Mouse (Mus musculus) hindbrain, embryonic 13.5 days (tissue): Measurements from ENCODE around the gene Sh2b2. TPM values are rescaled to one million over a fixed set of nuclear protein-coding genes. Genes with fewer than 3 reads are reported as not detected.
A peak's percentile ranks its signal among the peaks of the same experiment; 100 is the strongest.

Experiments used
- ATAC-seq: fragments of 200-750 bp; cut with Nextera tagmentation; 2 replicates; pipeline ENCODE4 v1.8.0; 2017; ENCODE audit warnings: moderate TSS enrichment; ENCODE audit not compliant: low FRiP score
- H3K27ac ChIP-seq: fragments of 300-500 bp; sonication (generic); 2 replicates; pipeline ENCODE4 v1.5.1; 2015; ENCODE audit warnings: inconsistent platforms, mild to moderate bottlenecking, moderate library complexity
- H3K27me3 ChIP-seq: fragments of 300-500 bp; sonication (generic); 2 replicates; pipeline ENCODE4 v1.6.1; 2015; ENCODE audit warnings: mild to moderate bottlenecking, inconsistent platforms
- H3K36me3 ChIP-seq: fragments of 300-500 bp; sonication (generic); 2 replicates; pipeline ENCODE4 v1.6.1; 2015; ENCODE audit warnings: mild to moderate bottlenecking, inconsistent platforms
- H3K4me1 ChIP-seq: fragments of 300-500 bp; sonication (generic); replicated peaks from 2 replicates; pipeline ENCODE4 v1.6.1; 2015; ENCODE audit warnings: inconsistent platforms
- H3K4me2 ChIP-seq: fragments of 300-500 bp; sonication (generic); 2 replicates; pipeline ENCODE4 v1.6.1; 2015; ENCODE audit warnings: inconsistent platforms, mild to moderate bottlenecking, moderate library complexity
- H3K4me3 ChIP-seq: fragments of 300-500 bp; sonication (generic); 2 replicates; pipeline ENCODE4 v1.5.1; 2015; ENCODE audit warnings: mild to moderate bottlenecking, inconsistent platforms
- H3K9ac ChIP-seq: fragments of 300-500 bp; sonication (generic); 2 replicates; pipeline ENCODE4 v1.6.1; 2015; ENCODE audit warnings: mild to moderate bottlenecking, inconsistent platforms
- H3K9me3 ChIP-seq: fragments of 300-500 bp; sonication (generic); 2 replicates; pipeline ENCODE4 v1.6.1; 2016; ENCODE audit warnings: inconsistent platforms
- WGBS: fragments of 180-500 bp; shearing (Covaris S2); methylation state at CpG from one replicate; pipeline ENCODE4 v1.1.7; 2015; 5-methylcytosine and 5-hydroxymethylcytosine counted together
- polyA plus RNA-seq: library from polyadenylated mRNA; unstranded; fragments of >200 nt; fragmentation: Nextera tagmentation; extraction: Ambion mirVana; gene quantifications from 2 replicates; pipeline ENCODE4 v1.2.1, GENCODE M21; 2015

The Sh2b2 gene
- polyA plus RNA-seq, result 22.2 and 25.5 TPM in 2 replicates

- H3K4me1 ChIP-seq, result peaks cover 34% of the 10 kb centered on the region
- peak within 1 kb of the TSS; percentile 88 for H3K4me3 ChIP-seq
- ATAC-seq, result no peak
- H3K36me3 ChIP-seq, result peaks cover 12% of the 10 kb centered on the region; the same call in 1 of the 2 replicates
- no peaks in the 10 kb centered on the region for H3K9me3 ChIP-seq
- peak within 1 kb of the TSS; percentile 95 for H3K9ac ChIP-seq
- H3K27me3 ChIP-seq, result no peaks in the 10 kb centered on the region
- H3K27ac ChIP-seq, result peak within 1 kb of the TSS; percentile 94
- peak within 1 kb of the TSS; percentile 67 for H3K4me2 ChIP-seq
- 88% methylated on average over 2 of the region's 2 CpGs for WGBS
Measured at GRCm38 (mm10) chr5:136246452-136246838, at the start of gene Sh2b2. Gene Sh2b2 (minus strand): TSS chr5:136246556.

- Histone ChIP-seq H3K36me3 (peaks cover 30% of the 10 kb centered on the region), H3K9me3 (no peaks in the 10 kb centered on the region), H3K4me1 (peaks cover 77% of the 10 kb centered on the region), H3K9ac (no peak overlapping the region), H3K4me3 (no peak overlapping the region), H3K4me2 (no peak overlapping the region), H3K27me3 (no peaks in the 10 kb centered on the region), H3K27ac (peak overlapping the region; percentile 76)
- WGBS, result 62% methylated on average over 4 of the region's 4 CpGs
- no peak for ATAC-seq
Measured at GRCm38 (mm10) chr5:136292971-136293418, 46.6 kb upstream of the Sh2b2 start.

GRCm38 (mm10) chr5:136292361-136292760 lies 46.0 kb upstream of the Sh2b2 start:
- Histone ChIP-seq H3K36me3 (peaks cover 28% of the 10 kb centered on the region), H3K27ac (peak overlapping the region; percentile 76), H3K27me3 (no peaks in the 10 kb centered on the region), H3K9ac (no peak overlapping the region), H3K4me2 (no peak overlapping the region), H3K9me3 (no peaks in the 10 kb centered on the region), H3K4me3 (no peak overlapping the region), H3K4me1 (peaks cover 70% of the 10 kb centered on the region)
- ATAC-seq, result no peak
- 49% methylated on average over 2 of the region's 2 CpGs for WGBS

- H3K4me1 ChIP-seq, result peaks cover 63% of the 10 kb centered on the region
- no peak overlapping the region for H3K4me3 ChIP-seq
- H3K9ac ChIP-seq, result no peak overlapping the region
- 96% methylated on average over 2 of the region's 2 CpGs for WGBS
- no peak overlapping the region for H3K4me2 ChIP-seq
- peaks cover 29% of the 10 kb centered on the region for H3K36me3 ChIP-seq
- no peak overlapping the region for H3K27ac ChIP-seq
- no peaks in the 10 kb centered on the region for H3K27me3 ChIP-seq
- H3K9me3 ChIP-seq, result no peaks in the 10 kb centered on the region
- ATAC-seq, result no peak
Measured at GRCm38 (mm10) chr5:136291562-136291961, 45.2 kb upstream of the Sh2b2 start.

DNA sequence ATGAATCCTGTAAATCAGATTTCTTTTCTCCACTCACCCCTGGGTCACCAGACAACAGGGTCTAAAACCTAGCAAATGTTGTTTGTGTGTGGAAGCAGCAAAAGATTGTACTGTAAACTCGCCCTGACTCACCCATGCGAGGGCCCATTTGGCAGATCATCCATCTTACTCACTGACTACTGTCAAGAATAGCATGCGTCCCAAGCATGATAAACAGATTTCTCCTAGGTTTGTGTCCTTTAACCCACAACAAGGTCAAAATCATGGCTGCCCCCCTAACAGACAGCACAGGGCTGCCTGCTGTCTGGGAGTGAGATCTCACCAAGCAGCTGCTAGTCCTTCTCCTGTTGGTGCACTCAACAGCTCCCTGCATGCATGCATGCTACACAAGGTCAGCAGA lies 43.4 kb upstream of the Sh2b2 start:
- 63% methylated on average over 3 of the region's 3 CpGs for WGBS

DNA sequence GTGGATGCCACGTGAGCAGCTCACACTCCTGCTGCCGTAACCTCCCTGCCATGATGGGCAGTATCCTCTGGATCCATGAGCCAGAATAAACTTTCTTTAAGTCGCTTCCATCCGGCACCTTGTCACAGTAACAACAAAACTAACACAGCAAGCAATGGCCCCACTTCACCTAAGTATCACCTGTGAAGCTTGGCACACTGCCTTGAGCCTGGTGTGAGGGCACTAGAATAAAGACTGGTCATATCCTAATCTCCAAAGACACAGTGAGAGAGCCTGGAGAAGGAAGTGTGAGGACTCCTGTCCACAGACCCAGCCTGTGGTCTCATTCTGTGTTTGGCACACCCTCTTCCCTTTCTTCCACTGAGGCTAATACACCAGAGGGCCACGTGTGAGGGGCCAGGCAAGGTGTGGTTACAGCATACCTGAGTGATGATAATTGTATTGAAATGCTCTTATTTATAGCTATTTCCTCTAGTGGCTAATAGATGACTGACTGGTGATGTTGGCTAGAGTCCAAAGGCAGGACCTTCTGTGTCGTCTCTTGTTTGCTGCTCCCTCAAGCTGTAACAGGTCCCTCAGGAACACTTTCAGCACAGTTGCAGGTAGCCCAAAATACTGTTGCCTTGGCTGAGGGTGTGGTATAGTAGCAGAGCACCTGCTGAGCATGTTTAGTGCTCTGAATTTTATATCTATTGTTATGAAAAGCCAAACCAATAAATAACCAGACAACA lies 42.2 kb upstream of the Sh2b2 start:
- 82% methylated on average over 6 of the region's 6 CpGs for WGBS
- Histone ChIP-seq H3K9me3 (no peaks in the 10 kb centered on the region), H3K27me3 (no peaks in the 10 kb centered on the region), H3K9ac (no peak overlapping the region), H3K4me1 (peaks cover 42% of the 10 kb centered on the region), H3K36me3 (peaks cover 50% of the 10 kb centered on the region), H3K27ac (no peak overlapping the region), H3K4me3 (no peak overlapping the region), H3K4me2 (no peak overlapping the region)
- no peak for ATAC-seq

More for the DNA sequence above, 43.4 kb upstream of the Sh2b2 start:
- H3K9ac ChIP-seq, result 0 out of 2 replicates have a peak overlapping the region, but pooled peaks have one; percentile 24
- H3K4me2 ChIP-seq, result no peak overlapping the region
- ATAC-seq, result no peak
- no peak overlapping the region for H3K4me3 ChIP-seq
- H3K9me3 ChIP-seq, result no peaks in the 10 kb centered on the region
- H3K27ac ChIP-seq, result 0 out of 2 replicates have a peak overlapping the region, but pooled peaks have one; percentile 40
- peaks cover 48% of the 10 kb centered on the region for H3K4me1 ChIP-seq
- H3K27me3 ChIP-seq, result no peaks in the 10 kb centered on the region
- peaks cover 39% of the 10 kb centered on the region for H3K36me3 ChIP-seq

GRCm38 (mm10) chr5:136286566-136286965 lies 40.2 kb upstream of the Sh2b2 start:
- ATAC-seq, result no peak
- no peak overlapping the region for H3K9ac ChIP-seq
- no peaks in the 10 kb centered on the region for H3K27me3 ChIP-seq
- H3K4me2 ChIP-seq, result no peak overlapping the region
- peaks cover 24% of the 10 kb centered on the region for H3K4me1 ChIP-seq
- no peaks in the 10 kb centered on the region for H3K9me3 ChIP-seq
- no peak overlapping the region for H3K27ac ChIP-seq
- H3K36me3 ChIP-seq, result peaks cover 64% of the 10 kb centered on the region
- WGBS, result 90% methylated on average over 6 of the region's 6 CpGs
- no peak overlapping the region for H3K4me3 ChIP-seq

GRCm38 (mm10) chr5:136285106-136285505 lies 38.8 kb upstream of the Sh2b2 start:
- no peak overlapping the region for H3K27ac ChIP-seq
- no peak overlapping the region for H3K4me3 ChIP-seq
- peaks cover 62% of the 10 kb centered on the region for H3K36me3 ChIP-seq
- no peak overlapping the region for H3K4me2 ChIP-seq
- ATAC-seq, result no peak
- H3K9ac ChIP-seq, result no peak overlapping the region
- peaks cover 13% of the 10 kb centered on the region; the same call in 1 of the 2 replicates for H3K4me1 ChIP-seq
- H3K9me3 ChIP-seq, result no peaks in the 10 kb centered on the region
- H3K27me3 ChIP-seq, result no peaks in the 10 kb centered on the region
- 93% methylated on average over 7 of the region's 7 CpGs for WGBS

DNA sequence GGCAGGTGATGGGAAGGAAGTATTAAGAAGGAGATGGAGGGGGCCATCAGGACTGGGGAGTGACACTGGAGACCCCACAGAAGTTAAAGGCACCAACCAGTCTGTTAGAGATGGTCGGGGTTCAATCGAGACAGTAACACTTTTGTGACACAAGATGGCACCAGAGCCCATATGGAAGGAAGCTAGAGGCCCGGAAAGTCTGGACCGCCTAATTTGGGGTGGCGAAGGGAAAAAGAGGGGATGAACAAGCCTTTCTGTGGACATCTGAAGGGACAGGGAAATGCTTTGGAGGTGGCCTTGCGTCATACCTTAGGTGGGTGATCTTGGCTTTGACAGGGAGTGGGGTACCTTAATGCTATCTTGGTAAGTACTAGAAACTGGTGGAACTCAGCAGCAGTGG lies 35.0 kb upstream of the Sh2b2 start:
- H3K27me3 ChIP-seq, result no peaks in the 10 kb centered on the region
- WGBS, result 61% methylated on average over 6 of the region's 6 CpGs
- no peak overlapping the region for H3K9ac ChIP-seq
- H3K27ac ChIP-seq, result no peak overlapping the region
- ATAC-seq, result no peak
- no peaks in the 10 kb centered on the region for H3K4me1 ChIP-seq
- H3K36me3 ChIP-seq, result peaks cover 85% of the 10 kb centered on the region
- no peak overlapping the region for H3K4me2 ChIP-seq
- H3K9me3 ChIP-seq, result no peaks in the 10 kb centered on the region
- H3K4me3 ChIP-seq, result no peak overlapping the region

DNA sequence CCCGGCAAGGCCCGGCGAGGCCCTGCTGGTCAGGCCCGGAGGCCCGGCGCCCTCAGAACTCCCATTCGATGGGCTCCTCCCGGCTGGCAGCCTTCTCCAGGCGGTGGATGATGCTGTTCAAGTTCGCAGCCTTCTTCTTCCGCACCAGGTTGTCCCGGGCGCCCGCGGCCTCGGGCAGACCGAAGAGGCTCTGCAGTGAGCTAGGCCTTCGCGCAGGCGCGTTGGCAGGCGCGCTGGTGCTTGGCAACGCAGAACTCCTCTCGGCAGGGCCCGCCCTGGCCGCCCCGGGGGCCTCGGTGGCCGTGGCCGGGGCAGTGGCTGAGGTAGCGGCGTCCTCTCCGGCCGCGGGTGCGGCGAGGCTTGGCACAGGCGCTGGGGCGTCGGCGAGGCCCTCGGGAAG lies 28.4 kb upstream of the Sh2b2 start:
- Histone ChIP-seq H3K4me2 (no peak overlapping the region), H3K27ac (no peak overlapping the region), H3K27me3 (no peaks in the 10 kb centered on the region), H3K36me3 (peaks cover 73% of the 10 kb centered on the region), H3K9me3 (no peaks in the 10 kb centered on the region), H3K4me1 (peaks cover 10% of the 10 kb centered on the region; the same call in 1 of the 2 replicates), H3K9ac (no peak overlapping the region), H3K4me3 (no peak overlapping the region)
- no peak for ATAC-seq
- 86% methylated on average over 43 of the region's 43 CpGs for WGBS

- Histone ChIP-seq H3K27me3 (no peaks in the 10 kb centered on the region), H3K4me2 (no peak overlapping the region), H3K4me1 (peaks cover 11% of the 10 kb centered on the region; the same call in 1 of the 2 replicates), H3K4me3 (no peak overlapping the region), H3K27ac (no peak overlapping the region), H3K9ac (no peak overlapping the region), H3K36me3 (peaks cover 26% of the 10 kb centered on the region), H3K9me3 (no peaks in the 10 kb centered on the region)
- 80% methylated on average over 4 of the region's 4 CpGs for WGBS
- no peak for ATAC-seq
Measured at GRCm38 (mm10) chr5:136269937-136270336, 23.6 kb upstream of the Sh2b2 start.

DNA sequence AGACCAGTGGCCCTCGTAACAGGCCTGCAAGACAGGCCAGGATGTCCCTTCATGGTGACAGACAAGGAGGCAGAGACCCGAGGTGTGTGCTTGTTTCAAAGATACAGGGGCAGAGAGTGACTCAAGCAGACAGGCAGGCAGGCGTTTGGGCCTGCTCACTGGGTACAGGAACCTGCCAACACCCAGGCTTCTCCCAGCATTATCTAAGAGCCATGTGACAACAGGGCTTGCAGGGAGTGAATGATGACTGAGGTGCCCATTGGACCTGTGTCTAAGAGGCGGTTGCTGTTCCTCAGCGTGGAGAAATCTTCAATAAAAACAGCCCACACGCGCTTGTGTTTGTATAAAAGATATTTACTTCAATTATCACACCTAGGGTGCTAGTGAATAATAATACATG lies 19.7 kb upstream of the Sh2b2 start:
- WGBS, result 77% methylated on average over 7 of the region's 7 CpGs
- Histone ChIP-seq H3K9ac (no peak overlapping the region), H3K4me1 (peaks cover 11% of the 10 kb centered on the region; the same call in 1 of the 2 replicates), H3K4me2 (no peak overlapping the region), H3K27me3 (no peaks in the 10 kb centered on the region), H3K9me3 (no peaks in the 10 kb centered on the region), H3K4me3 (no peak overlapping the region), H3K27ac (no peak overlapping the region), H3K36me3 (peaks cover 2% of the 10 kb centered on the region; the same call in 1 of the 2 replicates)
- no peak for ATAC-seq

DNA sequence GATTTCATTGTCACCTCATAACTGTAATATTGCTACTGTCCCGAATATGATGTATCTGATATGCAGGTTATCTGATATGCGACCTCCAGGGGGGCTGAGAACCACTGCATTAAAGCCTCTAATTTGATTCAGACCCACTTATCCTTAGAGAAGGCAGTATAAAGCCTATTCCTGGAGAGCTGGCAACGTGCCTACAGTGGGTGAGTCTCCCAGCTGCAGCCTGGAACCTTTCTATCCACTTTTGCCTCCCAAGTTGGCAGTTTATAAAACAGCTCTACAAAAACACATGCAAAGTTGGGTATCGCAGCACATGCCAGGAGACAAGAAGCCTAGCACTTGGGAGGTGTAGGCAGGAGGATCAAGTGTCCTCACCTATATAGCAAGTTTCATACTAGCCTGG lies 17.0 kb upstream of the Sh2b2 start:
- Histone ChIP-seq H3K9me3 (no peaks in the 10 kb centered on the region), H3K4me1 (no peaks in the 10 kb centered on the region), H3K4me3 (no peak overlapping the region), H3K27ac (no peak overlapping the region), H3K36me3 (no peaks in the 10 kb centered on the region), H3K4me2 (no peak overlapping the region), H3K9ac (no peak overlapping the region), H3K27me3 (no peaks in the 10 kb centered on the region)
- WGBS, result 87% methylated on average over 4 of the region's 4 CpGs
- no peak for ATAC-seq
